9 mouse cellular contexts compared by ENCODE assay signal in the genomic region with DNA sequence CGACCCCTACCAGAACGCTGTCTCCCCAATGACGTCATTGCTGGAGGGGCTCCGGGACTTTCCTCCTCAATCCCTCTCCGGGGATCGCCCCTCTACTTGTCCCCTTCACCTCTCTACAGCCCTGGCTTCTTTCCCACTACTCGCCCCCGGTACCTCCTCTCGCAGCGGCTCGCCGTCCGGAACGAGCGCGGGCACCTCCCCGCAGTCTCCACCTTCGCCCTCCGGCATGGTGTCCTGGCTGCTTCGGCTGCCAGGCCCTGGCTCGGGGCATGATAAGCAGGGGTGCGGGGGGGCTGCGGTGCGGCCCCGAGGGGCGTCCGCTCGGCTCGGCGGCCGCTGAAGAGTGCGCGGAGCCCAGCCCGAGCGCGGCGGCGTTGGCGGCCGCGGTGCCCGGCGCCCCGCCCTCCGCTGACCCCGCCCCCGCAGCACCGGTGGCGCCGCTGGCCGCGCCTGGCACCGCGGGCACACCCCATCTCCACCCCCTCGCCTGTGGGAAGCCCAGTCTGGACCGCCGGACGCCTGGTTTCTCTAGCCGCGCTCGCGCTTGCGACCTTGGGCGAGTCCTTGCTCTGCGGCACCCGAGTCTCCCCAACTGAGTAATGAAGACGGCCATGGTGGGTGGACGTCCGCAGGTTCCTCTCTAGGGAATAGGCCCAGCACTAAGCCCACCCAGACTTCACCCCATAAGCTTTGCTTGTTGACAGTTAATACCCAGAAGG. TPM values are rescaled to one million over a fixed set of nuclear protein-coding genes. Genes with fewer than 3 reads are reported as not detected.
DNase-seq lines count a peak whose midpoint lies in the region; ATAC-seq lines count a peak whose summit lies in the region.
"Had no signal": no experiment of that assay in that cellular context is flagged by ENCODE, and none has a peak within 500 bp of the region (broad histone marks: within the 10 kb centered on the region; RNA-seq: fewer than 3 reads in every experiment).

Gene Tmem151a, minus strand, starts transcription at position 387 of the 719 bp plus-strand sequence.

- H3K4me3 ChIP-seq in forebrain, embryonic 10.5 days, result peak within 1 kb of the TSS; percentile 58
- H3K4me3 ChIP-seq in neural tube, embryonic 15.5 days (replicated peaks), result peak within 1 kb of the TSS; percentile 58

- peak; percentile 61 for DNase-seq in layer of hippocampus, adult 11-12 months (ENCODE audit: low spot score)
- no peak for DNase-seq in layer of hippocampus, adult 9-10 months (ENCODE audit: low spot score)
- DNase-seq in adrenal gland, postnatal 25 days, result peak; percentile 69
- no peak for DNase-seq in forebrain, embryonic 10.5 days (ENCODE audit: extremely low spot score, low spot score)
- peak; percentile 49 to 55 for DNase-seq in kidney, adult 8-10 months
- peak; percentile 59 for DNase-seq in liver
- DNase-seq in c-Kit-positive CD71-positive TER-119-positive erythroid progenitor cells, embryonic 14.5 days (ENCODE audit: low spot score), result no peak

- H3K9me3 ChIP-seq in forebrain, embryonic 10.5 days, result no peaks in the 10 kb centered on the region
- no peaks in the 10 kb centered on the region for H3K9me3 ChIP-seq in neural tube, embryonic 15.5 days (replicated peaks)

- peaks cover 6% of the 10 kb centered on the region for H3K36me3 ChIP-seq in forebrain, embryonic 10.5 days (replicated peaks)
- H3K36me3 ChIP-seq in neural tube, embryonic 15.5 days, result peaks cover 4% of the 10 kb centered on the region; the same call in 1 of the 2 replicates

- under 1% methylated on average over 69 of the region's 69 CpGs for WGBS in forebrain, embryonic 10.5 days
- under 1% methylated on average over 60 of the region's 69 CpGs for WGBS in neural tube, embryonic 15.5 days

- no peak for ATAC-seq in neural tube, embryonic 15.5 days (ENCODE audit: low FRiP score)

- peak within 1 kb of the TSS; percentile 77 for H3K9ac ChIP-seq in neural tube, embryonic 15.5 days (replicated peaks)

- H3K4me1 ChIP-seq in forebrain, embryonic 10.5 days, result peaks cover 36% of the 10 kb centered on the region
- peaks cover 42% of the 10 kb centered on the region for H3K4me1 ChIP-seq in neural tube, embryonic 15.5 days

- H3K27ac ChIP-seq in forebrain, embryonic 10.5 days, result no peak within 1 kb of the TSS
- peak within 1 kb of the TSS; percentile 62 for H3K27ac ChIP-seq in neural tube, embryonic 15.5 days (replicated peaks)

- H3K4me2 ChIP-seq in neural tube, embryonic 15.5 days, result peak within 1 kb of the TSS; percentile 70

- peaks cover 68% of the 10 kb centered on the region for H3K27me3 ChIP-seq in forebrain, embryonic 10.5 days (ENCODE audit: poor library complexity, severe bottlenecking)
- H3K27me3 ChIP-seq in neural tube, embryonic 15.5 days (replicated peaks), result peaks cover 60% of the 10 kb centered on the region

RNA-seq across cellular contexts. Expression of gene Tmem151a, which starts in this region (rescaled TPM):
- total RNA-seq in adrenal gland, postnatal 25 days (2021), result 1.3 and 1.4 TPM in 2 replicates
- 0.47 and 1.7 TPM in 2 replicates for polyA plus RNA-seq in forebrain, embryonic 10.5 days (2016; fragmentation: Nextera tagmentation; extraction: Ambion mirVana)
- polyA plus RNA-seq in neural tube, embryonic 15.5 days (2015; fragmentation: Nextera tagmentation; extraction: Ambion mirVana), result 29.7 and 38.5 TPM in 2 replicates
- total RNA-seq: neutrophil, adult 5-6 weeks had no signal

Comparison
In these comparisons a context has a peak if more than half of its experiments do, and no peak if none do; other contexts are left out.
1. RNA of gene Tmem151a (polyA plus RNA-seq): 29.7 to 38.5 TPM in neural tube, embryonic 15.5 days; 0.47 to 1.7 TPM in forebrain, embryonic 10.5 days; every median in the first group is over 10 times any median in the second.
2. DNase-seq: peak in layer of hippocampus, adult 11-12 months (single experiment), adrenal gland, postnatal 25 days (single experiment), kidney, adult 8-10 months (2 of 2) and liver (single experiment); none in layer of hippocampus, adult 9-10 months (single experiment), forebrain, embryonic 10.5 days (single experiment) and c-Kit-positive CD71-positive TER-119-positive erythroid progenitor cells, embryonic 14.5 days (single experiment).